Mouse (Mus musculus): ENCODE measurements around the gene Itgb4.

Gene Itgb4

GRCm38 (mm10) chr11:115970006-115970673 lies 4.4 kb upstream of the Itgb4 start:
- no peak for DNase-seq (ENCODE audit: low spot score in 2 of 2)

- no peak for DNase-seq (ENCODE audit: low spot score in 2 of 2)
Measured at GRCm38 (mm10) chr11:115971016-115971415, 3.5 kb upstream of the Itgb4 start.

- DNase-seq (ENCODE audit: low spot score in 2 of 2): no peak
Measured at GRCm38 (mm10) chr11:115975083-115975420, 543 bp downstream of the Itgb4 start.

GRCm38 (mm10) chr11:115975544-115975943 lies 1.0 kb downstream of the Itgb4 start:
- no peak for DNase-seq (ENCODE audit: low spot score in 2 of 2)

- DNase-seq (ENCODE audit: low spot score in 2 of 2): no peak
Measured at GRCm38 (mm10) chr11:115982472-115982871, 8.0 kb downstream of the Itgb4 start.

GRCm38 (mm10) chr11:115983291-115983690 lies 8.8 kb downstream of the Itgb4 start:
- DNase-seq (ENCODE audit: low spot score in 2 of 2): no peak

- no peak for DNase-seq (ENCODE audit: low spot score in 2 of 2)
Measured at GRCm38 (mm10) chr11:115989686-115990085, 15.2 kb downstream of the Itgb4 start.

- no peak for DNase-seq (ENCODE audit: low spot score in 2 of 2)
Measured at GRCm38 (mm10) chr11:115992098-115992497, 17.6 kb downstream of the Itgb4 start.

- DNase-seq (ENCODE audit: low spot score in 2 of 2): no peak
Measured at GRCm38 (mm10) chr11:115995256-115995655, 20.7 kb downstream of the Itgb4 start.

- DNase-seq (ENCODE audit: low spot score in 2 of 2): no peak
Measured at GRCm38 (mm10) chr11:115997047-115997446, 22.5 kb downstream of the Itgb4 start.

- DNase-seq (ENCODE audit: low spot score in 2 of 2): no peak
Measured at GRCm38 (mm10) chr11:115997662-115998061, 23.2 kb downstream of the Itgb4 start.

GRCm38 (mm10) chr11:115999027-115999426 lies 24.5 kb downstream of the Itgb4 start:
- DNase-seq (ENCODE audit: low spot score in 2 of 2): no peak

GRCm38 (mm10) chr11:115999538-116000143 lies 25.1 kb downstream of the Itgb4 start:
- DNase-seq (ENCODE audit: low spot score in 2 of 2): peak; percentile 54 to 72

GRCm38 (mm10) chr11:116000607-116001006 lies 26.1 kb downstream of the Itgb4 start:
- DNase-seq (ENCODE audit: low spot score in 2 of 2): no peak

- no peak for DNase-seq (ENCODE audit: low spot score in 2 of 2)
Measured at GRCm38 (mm10) chr11:116001725-116002124, 27.2 kb downstream of the Itgb4 start.

GRCm38 (mm10) chr11:116002894-116003293 lies 28.4 kb downstream of the Itgb4 start:
- DNase-seq (ENCODE audit: low spot score in 2 of 2): no peak

- no peak for DNase-seq (ENCODE audit: low spot score in 2 of 2)
Measured at GRCm38 (mm10) chr11:116004186-116004823, 29.8 kb downstream of the Itgb4 start.

GRCm38 (mm10) chr11:116004840-116005700 lies 30.6 kb downstream of the Itgb4 start:
- peak; percentile 38 to 64 for DNase-seq (ENCODE audit: low spot score in 2 of 2)

- DNase-seq (ENCODE audit: low spot score in 2 of 2): no peak
Measured at GRCm38 (mm10) chr11:116005701-116006419, 31.4 kb downstream of the Itgb4 start.

GRCm38 (mm10) chr11:116007095-116007850 lies 32.8 kb downstream of the Itgb4 start:
- DNase-seq (ENCODE audit: low spot score in 2 of 2): no peak

GRCm38 (mm10) chr11:116008411-116008810 lies 33.9 kb downstream of the Itgb4 start:
- DNase-seq (ENCODE audit: low spot score in 2 of 2): no peak

All from spleen, postnatal 14 days (tissue).